Mouse (Mus musculus): ENCODE data around the gene Ep300. TPM values are rescaled to one million over a fixed set of nuclear protein-coding genes. Genes with fewer than 3 reads are reported as not detected.

Gene Ep300
- polyA plus RNA-seq (2015; fragmentation: Nextera tagmentation; extraction: Ambion mirVana), result 9.5 and 11.7 TPM in 2 replicates

GRCm38 (mm10) chr15:81584913-81585745, at the start of gene Ep300:
Gene Ep300, plus strand, starts transcription at chr15:81585351.
- DNase-seq (ENCODE audit: low spot score), result peak; percentile 99

- DNase-seq (ENCODE audit: low spot score), result no peak
Measured at GRCm38 (mm10) chr15:81535881-81536351, 49.2 kb upstream of the Ep300 start.

- DNase-seq (ENCODE audit: low spot score), result no peak
Measured at GRCm38 (mm10) chr15:81538149-81538548, 47.0 kb upstream of the Ep300 start.

GRCm38 (mm10) chr15:81539560-81539959, 45.6 kb upstream of the Ep300 start:
- DNase-seq (ENCODE audit: low spot score), result peak; percentile 87

GRCm38 (mm10) chr15:81544916-81545315, 40.2 kb upstream of the Ep300 start:
- no peak for DNase-seq (ENCODE audit: low spot score)

GRCm38 (mm10) chr15:81545387-81546176, 39.6 kb upstream of the Ep300 start:
- DNase-seq (ENCODE audit: low spot score), result no peak

- DNase-seq (ENCODE audit: low spot score), result no peak
Measured at GRCm38 (mm10) chr15:81553455-81553854, 31.7 kb upstream of the Ep300 start.

- no peak for DNase-seq (ENCODE audit: low spot score)
Measured at GRCm38 (mm10) chr15:81554558-81555297, 30.4 kb upstream of the Ep300 start.

- no peak for DNase-seq (ENCODE audit: low spot score)
Measured at GRCm38 (mm10) chr15:81555986-81556385, 29.2 kb upstream of the Ep300 start.

GRCm38 (mm10) chr15:81561501-81561900, 23.6 kb upstream of the Ep300 start:
- DNase-seq (ENCODE audit: low spot score), result no peak

GRCm38 (mm10) chr15:81561996-81562395, 23.2 kb upstream of the Ep300 start:
- DNase-seq (ENCODE audit: low spot score), result peak; percentile 56

- DNase-seq (ENCODE audit: low spot score), result no peak
Measured at GRCm38 (mm10) chr15:81562491-81563488, 22.4 kb upstream of the Ep300 start.

GRCm38 (mm10) chr15:81568093-81568492, 17.1 kb upstream of the Ep300 start:
- no peak for DNase-seq (ENCODE audit: low spot score)

GRCm38 (mm10) chr15:81568592-81568991, 16.6 kb upstream of the Ep300 start:
- no peak for DNase-seq (ENCODE audit: low spot score)

- DNase-seq (ENCODE audit: low spot score), result no peak
Measured at GRCm38 (mm10) chr15:81576961-81577360, 8.2 kb upstream of the Ep300 start.

GRCm38 (mm10) chr15:81577743-81578165, 7.4 kb upstream of the Ep300 start:
- no peak for DNase-seq (ENCODE audit: low spot score)

- no peak for DNase-seq (ENCODE audit: low spot score)
Measured at GRCm38 (mm10) chr15:81584466-81584865, 685 bp upstream of the Ep300 start.

- DNase-seq (ENCODE audit: low spot score), result peak; percentile 86
Measured at GRCm38 (mm10) chr15:81585746-81586461, 753 bp downstream of the Ep300 start.

GRCm38 (mm10) chr15:81586466-81586865, 1.3 kb downstream of the Ep300 start:
- DNase-seq (ENCODE audit: low spot score), result no peak
